Mouse (Mus musculus) C2C12 (cell line): ENCODE results near the gene Afmid. TPM values are rescaled to one million over a fixed set of nuclear protein-coding genes. Genes with fewer than 3 reads are reported as not detected.
"Not testable (repeated sequence)": the region's sequence is repeated elsewhere in the genome, so short reads cannot be mapped to it uniquely, and the experiment has no call there.

Source experiments
- H3K27me3 ChIP-seq: one replicate; pipeline ENCODE4 v1.6.1; 2011; ENCODE audit not compliant: control insufficient read depth, insufficient read depth, insufficient read length
- H3K36me3 ChIP-seq: one replicate; pipeline ENCODE4 v1.6.1; 2011; ENCODE audit not compliant: control insufficient read depth, insufficient read depth
- H3K4me3 ChIP-seq: one replicate; pipeline ENCODE4 v1.5.1; 2011; ENCODE audit warnings: mild to moderate bottlenecking, control low read depth; ENCODE audit not compliant: poor library complexity, insufficient read depth, severe bottlenecking
- H3K79me2 ChIP-seq: one replicate; pipeline ENCODE4 v1.6.1; 2011; ENCODE audit not compliant: control insufficient read depth, insufficient read depth
- H3K79me3 ChIP-seq: one replicate; pipeline ENCODE4 v1.6.1; 2011; ENCODE audit warnings: low read depth, control low read depth
- H3ac ChIP-seq: one replicate; pipeline ENCODE3; 2011; ENCODE audit warnings: low read depth; ENCODE audit not compliant: control insufficient read depth, insufficient read length
- CEBPB ChIP-seq: IDR thresholded peaks from one replicate; pipeline ENCODE4 v1.6.1; 2011; ENCODE audit warnings: low read depth, mild to moderate bottlenecking, control low read depth, moderate library complexity
- CTCF ChIP-seq: IDR thresholded peaks from one replicate; pipeline ENCODE4 v1.5.1; 2011; ENCODE audit not compliant: control insufficient read depth, insufficient read depth, insufficient read length
- FOSL1 ChIP-seq: IDR thresholded peaks from one replicate; pipeline ENCODE4 v1.8.0; 2011; ENCODE audit warnings: mild to moderate bottlenecking, low read length; ENCODE audit not compliant: poor library complexity, insufficient read depth, severe bottlenecking
- MAX ChIP-seq: IDR thresholded peaks from one replicate; pipeline ENCODE4 v1.6.1; 2011; ENCODE audit warnings: mild to moderate bottlenecking, control low read depth
- MYOD1 ChIP-seq: IDR thresholded peaks from one replicate; pipeline ENCODE4 v1.6.1; 2011; ENCODE audit warnings: low read depth; ENCODE audit not compliant: control insufficient read depth, insufficient read length
- MYOG ChIP-seq: IDR thresholded peaks from one replicate; pipeline ENCODE4 v1.6.1; 2011; ENCODE audit not compliant: control insufficient read depth, insufficient read length; ENCODE audit errors: extremely low read depth
- USF1 ChIP-seq: IDR thresholded peaks from one replicate; pipeline ENCODE4 v1.6.1; 2011; ENCODE audit warnings: low read depth, mild to moderate bottlenecking, control low read depth, moderate library complexity
- polyA plus RNA-seq: library from polyadenylated mRNA; unstranded; fragments of >200 nt; fragmentation: generic; extraction: Trizol; gene quantifications from one replicate; pipeline ENCODE4 v1.2.1, GENCODE M21; 2012; ENCODE audit warnings: missing spikeins

The Afmid gene
- polyA plus RNA-seq, 1 experiment, result 3.2 TPM

DNA sequence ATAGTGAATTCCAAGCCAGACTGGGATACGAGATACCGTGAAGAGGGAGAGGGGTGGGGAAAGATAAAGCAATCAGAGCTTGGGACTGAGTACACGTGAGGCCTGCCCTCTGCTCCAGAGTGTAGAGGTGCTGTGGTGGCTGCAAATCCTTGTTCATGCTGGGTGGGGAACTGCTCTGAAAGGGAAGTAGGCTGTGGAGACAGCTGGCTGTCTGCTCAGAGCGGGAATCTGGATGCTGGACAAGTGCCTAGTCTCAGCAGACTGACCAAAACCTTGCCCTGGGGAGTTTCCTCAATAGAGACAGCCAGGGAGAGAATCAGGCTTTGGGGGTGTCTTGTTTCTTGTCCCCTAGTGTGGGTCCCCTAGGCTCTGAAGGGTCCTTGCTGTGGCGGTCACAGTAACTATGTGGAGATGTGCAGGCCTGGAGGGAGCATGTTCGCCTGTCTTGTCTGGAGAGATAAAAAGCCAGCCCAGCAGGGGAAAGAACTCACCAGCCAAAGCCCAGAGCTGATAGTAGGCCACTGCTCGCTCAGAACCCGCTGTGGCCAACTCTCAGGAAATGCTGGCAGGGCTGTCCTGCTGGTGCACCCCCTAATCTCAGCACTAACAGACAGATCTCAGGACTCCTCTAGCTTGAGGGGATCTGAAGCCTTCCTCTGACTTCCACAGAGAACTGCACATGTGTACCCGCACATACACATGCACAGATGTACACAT is 3.3 kb downstream of the Afmid start:
- H3K79me2 ChIP-seq, result peaks cover 30% of the 10 kb centered on the region
- H3K27me3 ChIP-seq, result no peaks in the 10 kb centered on the region
- TF ChIP-seq FOSL1, result no peak
- TF ChIP-seq CEBPB, result no peak
- TF ChIP-seq USF1, result peak; percentile 28
- peak; percentile 42 for TF ChIP-seq MYOD1
- peaks cover 3% of the 10 kb centered on the region for H3K36me3 ChIP-seq
- no peak overlapping the region for H3K4me3 ChIP-seq
- H3K79me3 ChIP-seq, result peaks cover 11% of the 10 kb centered on the region
- H3ac ChIP-seq, result no peak overlapping the region

DNA sequence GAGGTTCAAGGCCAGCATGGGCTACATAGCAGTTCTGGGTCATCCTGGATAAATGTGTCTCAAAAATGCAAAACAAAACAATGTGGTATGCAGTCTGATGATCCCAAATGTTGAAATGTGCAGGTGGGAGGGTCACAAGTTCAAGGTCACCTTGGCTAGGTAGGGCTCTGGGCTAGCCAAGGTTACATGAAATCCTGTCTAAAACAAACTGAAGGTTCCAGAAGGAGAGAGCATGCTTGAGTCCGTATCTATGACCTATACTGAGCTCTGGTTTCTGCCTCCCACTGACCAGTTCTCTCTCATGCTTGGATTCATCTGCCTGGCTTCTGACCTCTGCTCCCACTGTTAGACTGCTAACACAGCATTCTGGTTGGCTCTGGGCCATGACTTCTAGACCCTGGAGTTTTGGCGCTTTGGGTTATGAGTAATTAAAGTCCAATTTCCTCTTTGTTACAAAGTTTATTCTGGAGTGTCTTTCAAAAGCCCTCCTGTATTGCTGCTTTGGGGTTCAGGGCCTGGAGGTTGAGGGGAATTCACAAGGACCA is 4.0 kb downstream of the Afmid start:
- no peak for TF ChIP-seq USF1
- TF ChIP-seq CTCF, result no peak
- no peak for TF ChIP-seq MAX
- no peak for TF ChIP-seq MYOD1
- TF ChIP-seq MYOG, result no peak
- no peak for TF ChIP-seq CEBPB
- TF ChIP-seq FOSL1, result no peak
- Histone ChIP-seq H3K27me3 (no peaks in the 10 kb centered on the region), H3ac (no peak overlapping the region), H3K79me2 (peaks cover 23% of the 10 kb centered on the region), H3K79me3 (peaks cover 6% of the 10 kb centered on the region), H3K4me3 (no peak overlapping the region), H3K36me3 (no peaks in the 10 kb centered on the region)

DNA sequence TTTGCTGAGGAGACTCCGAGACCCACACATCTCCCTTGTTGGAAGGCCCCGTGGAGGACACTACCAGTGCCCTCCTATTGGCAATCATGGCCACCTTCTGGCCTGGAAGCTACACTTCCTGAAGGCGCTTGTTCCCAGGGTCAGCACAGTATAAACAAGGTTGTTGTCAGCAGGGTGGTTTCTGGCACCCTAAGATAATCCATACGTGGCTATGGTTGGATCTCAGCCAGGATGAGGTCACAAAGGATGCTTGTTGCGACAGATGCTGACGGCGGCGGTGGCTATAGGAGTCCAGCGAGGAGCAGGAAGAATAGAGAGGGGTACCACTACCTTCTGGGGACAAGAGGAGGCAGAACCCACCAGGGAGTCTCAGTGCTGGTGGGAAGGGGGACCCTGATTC is 4.7 kb downstream of the Afmid start:
- H3K36me3 ChIP-seq, result no peaks in the 10 kb centered on the region
- peak; percentile 40 for TF ChIP-seq CEBPB
- no peak for TF ChIP-seq MYOG
- TF ChIP-seq CTCF, result no peak
- no peak for TF ChIP-seq FOSL1
- no peak for TF ChIP-seq USF1
- TF ChIP-seq MAX, result no peak
- no peak for TF ChIP-seq MYOD1
- no peak overlapping the region for H3ac ChIP-seq
- H3K79me3 ChIP-seq, result no peaks in the 10 kb centered on the region
- H3K27me3 ChIP-seq, result no peaks in the 10 kb centered on the region
- H3K4me3 ChIP-seq, result no peak overlapping the region
- H3K79me2 ChIP-seq, result peaks cover 17% of the 10 kb centered on the region

DNA sequence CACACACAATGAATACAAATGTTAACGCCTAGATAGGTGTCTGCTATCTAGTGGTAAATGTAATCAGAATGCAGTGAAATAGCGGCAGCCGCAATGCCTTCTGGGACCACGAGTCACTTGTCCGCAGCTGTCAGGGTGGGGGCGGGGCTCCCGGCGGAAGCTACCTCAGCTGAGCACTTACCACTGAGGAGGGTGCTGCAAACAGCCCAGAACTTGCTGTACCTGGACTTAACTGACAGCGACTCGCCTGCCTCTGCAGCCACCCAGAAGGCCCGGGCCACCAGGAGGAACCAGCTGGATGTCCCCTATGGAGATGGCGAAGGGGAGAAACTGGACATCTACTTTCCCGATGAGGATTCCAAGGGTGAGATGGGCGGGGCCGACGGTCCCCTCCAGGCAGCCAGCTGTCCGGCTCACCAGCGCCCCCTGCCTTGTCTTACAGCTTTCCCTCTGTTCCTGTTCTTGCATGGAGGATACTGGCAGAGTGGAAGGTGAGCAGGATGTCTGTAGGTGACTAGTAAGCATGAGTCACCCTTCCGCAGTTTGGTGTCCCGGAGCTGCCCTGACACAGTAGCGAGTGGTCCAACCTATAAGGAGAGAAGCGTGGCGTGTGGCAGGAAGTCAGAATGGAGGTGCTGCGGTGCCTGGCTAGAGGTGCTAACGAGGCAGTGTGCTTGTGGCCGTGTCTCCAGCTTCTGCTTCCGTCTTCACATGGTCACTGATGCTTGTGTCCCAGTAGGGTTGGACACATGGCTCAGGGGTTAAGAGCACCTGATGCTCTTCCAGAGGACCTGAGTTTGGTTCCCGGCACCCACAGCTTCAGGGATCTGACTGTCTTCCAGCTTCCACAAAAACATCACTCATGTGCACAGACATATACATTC is 6.6 kb downstream of the Afmid start:
- no peak overlapping the region for H3ac ChIP-seq
- H3K36me3 ChIP-seq, result no peaks in the 10 kb centered on the region
- no peaks in the 10 kb centered on the region for H3K27me3 ChIP-seq
- TF ChIP-seq MAX (no peak), FOSL1 (no peak), CTCF (peak; percentile 74), USF1 (no peak), MYOD1 (peak; percentile 65)
- no peaks in the 10 kb centered on the region for H3K79me3 ChIP-seq
- H3K79me2 ChIP-seq, result peaks cover 3% of the 10 kb centered on the region
- peak overlapping the region; percentile 21 for H3K4me3 ChIP-seq

DNA sequence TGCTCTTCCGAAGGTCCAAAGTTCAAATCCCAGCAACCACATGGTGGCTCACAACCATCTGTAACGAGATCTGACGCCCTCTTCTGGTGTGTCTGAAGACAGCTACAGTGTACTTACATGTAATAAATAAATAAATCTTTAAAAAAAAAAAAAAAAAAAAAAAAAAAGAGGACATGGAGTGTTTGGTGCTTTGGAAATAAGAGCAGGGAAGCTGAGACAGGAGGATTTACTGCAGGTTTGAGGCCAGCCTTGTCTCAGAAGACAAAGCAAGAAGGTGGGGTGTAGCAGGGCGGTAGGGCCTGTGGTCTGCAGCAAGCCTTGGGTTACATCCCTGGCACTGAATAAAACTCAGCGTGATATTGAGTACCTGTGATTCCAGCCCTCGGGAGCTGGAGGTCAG is 7.8 kb downstream of the Afmid start:
- not testable (repeated sequence) for H3K79me2 ChIP-seq, H3K36me3 ChIP-seq, H3K4me3 ChIP-seq, H3K79me3 ChIP-seq, H3ac ChIP-seq, H3K27me3 ChIP-seq

DNA sequence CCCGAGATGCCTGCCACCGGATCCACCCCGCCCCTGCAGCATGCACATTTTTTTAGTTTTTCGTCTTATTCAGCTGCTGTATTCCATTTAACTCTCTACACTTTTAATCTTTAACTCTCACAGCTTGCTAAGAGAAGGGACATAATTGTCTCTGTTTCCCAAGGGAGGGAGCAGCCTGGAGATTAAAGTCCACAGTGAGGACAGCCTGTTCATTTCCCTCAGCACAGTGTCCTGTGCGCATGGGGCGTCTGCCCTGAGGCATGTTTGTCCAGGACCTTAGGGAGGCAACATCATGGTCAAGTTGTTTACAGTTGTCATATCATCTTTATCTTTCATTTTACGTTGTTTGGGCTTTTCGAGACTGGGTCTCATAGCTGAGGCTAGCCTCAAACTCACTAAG is 8.4 kb downstream of the Afmid start:
- no peaks in the 10 kb centered on the region for H3K27me3 ChIP-seq
- H3K4me3 ChIP-seq, result no peak overlapping the region
- no peak overlapping the region for H3ac ChIP-seq
- H3K79me3 ChIP-seq, result no peaks in the 10 kb centered on the region
- TF ChIP-seq MYOG, result no peak
- no peak for TF ChIP-seq CEBPB
- TF ChIP-seq USF1, result no peak
- no peak for TF ChIP-seq FOSL1
- no peak for TF ChIP-seq MAX
- TF ChIP-seq CTCF, result no peak
- TF ChIP-seq MYOD1, result no peak
- no peaks in the 10 kb centered on the region for H3K79me2 ChIP-seq
- H3K36me3 ChIP-seq, result no peaks in the 10 kb centered on the region
